Mouse (Mus musculus): ENCODE measurements around the gene Prkaca. TPM values are rescaled to one million over a fixed set of nuclear protein-coding genes. Genes with fewer than 3 reads are reported as not detected.
"Not testable (repeated sequence)": the region's sequence is repeated elsewhere in the genome, so short reads cannot be mapped to it uniquely, and the experiment has no call there.

Prkaca gene
- polyA plus RNA-seq, 1 experiment, result 2.3 TPM

- Histone ChIP-seq H3K9me3 (ENCODE audit: control insufficient read depth, low read length) (no peaks in the 10 kb centered on the region), H3K4me1 (ENCODE audit: control insufficient read depth) (peaks cover 16% of the 10 kb centered on the region), H3K36me3 (ENCODE audit: control insufficient read depth) (peaks cover 70% of the 10 kb centered on the region), H3K27me3 (ENCODE audit: control insufficient read depth) (no peaks in the 10 kb centered on the region), H3K4me3 (replicated peaks) (no peak overlapping the region)
- TF ChIP-seq GATA1 (IDR thresholded peaks at IDR 0.05; ENCODE audit: low read length) (no peak), TAL1 (IDR thresholded peaks at IDR 0.05; ENCODE audit: low read length) (no peak)
These were observed 8.7 kb downstream of the Prkaca start for GRCm38 (mm10) chr8:83981533-83981932.

- no peak for TF ChIP-seq GATA1 (IDR thresholded peaks at IDR 0.05; ENCODE audit: low read length)
- no peaks in the 10 kb centered on the region for H3K27me3 ChIP-seq (ENCODE audit: control insufficient read depth)
- H3K9me3 ChIP-seq (ENCODE audit: control insufficient read depth, low read length), result no peaks in the 10 kb centered on the region
- H3K36me3 ChIP-seq (ENCODE audit: control insufficient read depth), result peaks cover 78% of the 10 kb centered on the region
- no peak overlapping the region for H3K4me3 ChIP-seq (replicated peaks)
- peaks cover 8% of the 10 kb centered on the region for H3K4me1 ChIP-seq (ENCODE audit: control insufficient read depth)
These were observed 9.7 kb downstream of the Prkaca start for GRCm38 (mm10) chr8:83982449-83982848.

GRCm38 (mm10) chr8:83983222-83983621, 10.4 kb downstream of the Prkaca start:
- H3K4me3 ChIP-seq (replicated peaks); H3K27me3 ChIP-seq (ENCODE audit: control insufficient read depth); H3K9me3 ChIP-seq (ENCODE audit: control insufficient read depth, low read length); H3K4me1 ChIP-seq (ENCODE audit: control insufficient read depth): not testable (repeated sequence)
- peaks cover 79% of the 10 kb centered on the region for H3K36me3 ChIP-seq (ENCODE audit: control insufficient read depth)

GRCm38 (mm10) chr8:83989243-83989642, 16.4 kb downstream of the Prkaca start:
- Histone ChIP-seq H3K36me3 (ENCODE audit: control insufficient read depth) (peaks cover 78% of the 10 kb centered on the region), H3K27me3 (ENCODE audit: control insufficient read depth) (no peaks in the 10 kb centered on the region), H3K4me1 (ENCODE audit: control insufficient read depth) (peaks cover 42% of the 10 kb centered on the region), H3K4me3 (replicated peaks) (no peak overlapping the region), H3K9me3 (ENCODE audit: control insufficient read depth, low read length) (no peaks in the 10 kb centered on the region)
- no peak for TF ChIP-seq GATA1 (IDR thresholded peaks at IDR 0.05; ENCODE audit: low read length)
- TF ChIP-seq TAL1 (IDR thresholded peaks at IDR 0.05; ENCODE audit: low read length), result no peak

GRCm38 (mm10) chr8:83990170-83990569, 17.4 kb downstream of the Prkaca start:
- peaks cover 80% of the 10 kb centered on the region for H3K36me3 ChIP-seq (ENCODE audit: control insufficient read depth)
- no peak overlapping the region for H3K4me3 ChIP-seq (replicated peaks)
- no peaks in the 10 kb centered on the region for H3K27me3 ChIP-seq (ENCODE audit: control insufficient read depth)
- no peaks in the 10 kb centered on the region for H3K9me3 ChIP-seq (ENCODE audit: control insufficient read depth, low read length)
- peaks cover 48% of the 10 kb centered on the region for H3K4me1 ChIP-seq (ENCODE audit: control insufficient read depth)
- no peak for TF ChIP-seq GATA1 (IDR thresholded peaks at IDR 0.05; ENCODE audit: low read length)
- TF ChIP-seq TAL1 (IDR thresholded peaks at IDR 0.05; ENCODE audit: low read length), result no peak

GRCm38 (mm10) chr8:83992488-83992887, 19.7 kb downstream of the Prkaca start:
- TF ChIP-seq TAL1 (IDR thresholded peaks at IDR 0.05; ENCODE audit: low read length), result peak; percentile 12; the same call in 1 of the 3 replicates
- peak; percentile 25; the same call in 1 of the 2 replicates for TF ChIP-seq GATA1 (IDR thresholded peaks at IDR 0.05; ENCODE audit: low read length)
- Histone ChIP-seq H3K4me3 (replicated peaks) (peak overlapping the region; percentile 22), H3K4me1 (ENCODE audit: control insufficient read depth) (peaks cover 61% of the 10 kb centered on the region), H3K9me3 (ENCODE audit: control insufficient read depth, low read length) (no peaks in the 10 kb centered on the region), H3K27me3 (ENCODE audit: control insufficient read depth) (no peaks in the 10 kb centered on the region), H3K36me3 (ENCODE audit: control insufficient read depth) (peaks cover 66% of the 10 kb centered on the region)

GRCm38 (mm10) chr8:83994030-83994429, 21.2 kb downstream of the Prkaca start:
- Histone ChIP-seq H3K4me1 (ENCODE audit: control insufficient read depth) (peaks cover 69% of the 10 kb centered on the region), H3K36me3 (ENCODE audit: control insufficient read depth) (peaks cover 57% of the 10 kb centered on the region)

GRCm38 (mm10) chr8:83995973-83996372, 23.2 kb downstream of the Prkaca start:
- TF ChIP-seq GATA1 (IDR thresholded peaks at IDR 0.05; ENCODE audit: low read length), result no peak
- no peak for TF ChIP-seq TAL1 (IDR thresholded peaks at IDR 0.05; ENCODE audit: low read length)
- Histone ChIP-seq H3K9me3 (ENCODE audit: control insufficient read depth, low read length) (no peaks in the 10 kb centered on the region), H3K4me1 (ENCODE audit: control insufficient read depth) (peaks cover 71% of the 10 kb centered on the region), H3K36me3 (ENCODE audit: control insufficient read depth) (peaks cover 60% of the 10 kb centered on the region), H3K4me3 (replicated peaks) (peak overlapping the region; percentile 91), H3K27me3 (ENCODE audit: control insufficient read depth) (no peaks in the 10 kb centered on the region)

More at GRCm38 (mm10) chr8:83994030-83994429, 21.2 kb downstream of the Prkaca start:
- Histone ChIP-seq H3K27me3 (ENCODE audit: control insufficient read depth) (no peaks in the 10 kb centered on the region), H3K4me3 (replicated peaks) (no peak overlapping the region), H3K9me3 (ENCODE audit: control insufficient read depth, low read length) (no peaks in the 10 kb centered on the region)
- TF ChIP-seq TAL1 (IDR thresholded peaks at IDR 0.05; ENCODE audit: low read length), result no peak
- no peak for TF ChIP-seq GATA1 (IDR thresholded peaks at IDR 0.05; ENCODE audit: low read length)

DNA sequence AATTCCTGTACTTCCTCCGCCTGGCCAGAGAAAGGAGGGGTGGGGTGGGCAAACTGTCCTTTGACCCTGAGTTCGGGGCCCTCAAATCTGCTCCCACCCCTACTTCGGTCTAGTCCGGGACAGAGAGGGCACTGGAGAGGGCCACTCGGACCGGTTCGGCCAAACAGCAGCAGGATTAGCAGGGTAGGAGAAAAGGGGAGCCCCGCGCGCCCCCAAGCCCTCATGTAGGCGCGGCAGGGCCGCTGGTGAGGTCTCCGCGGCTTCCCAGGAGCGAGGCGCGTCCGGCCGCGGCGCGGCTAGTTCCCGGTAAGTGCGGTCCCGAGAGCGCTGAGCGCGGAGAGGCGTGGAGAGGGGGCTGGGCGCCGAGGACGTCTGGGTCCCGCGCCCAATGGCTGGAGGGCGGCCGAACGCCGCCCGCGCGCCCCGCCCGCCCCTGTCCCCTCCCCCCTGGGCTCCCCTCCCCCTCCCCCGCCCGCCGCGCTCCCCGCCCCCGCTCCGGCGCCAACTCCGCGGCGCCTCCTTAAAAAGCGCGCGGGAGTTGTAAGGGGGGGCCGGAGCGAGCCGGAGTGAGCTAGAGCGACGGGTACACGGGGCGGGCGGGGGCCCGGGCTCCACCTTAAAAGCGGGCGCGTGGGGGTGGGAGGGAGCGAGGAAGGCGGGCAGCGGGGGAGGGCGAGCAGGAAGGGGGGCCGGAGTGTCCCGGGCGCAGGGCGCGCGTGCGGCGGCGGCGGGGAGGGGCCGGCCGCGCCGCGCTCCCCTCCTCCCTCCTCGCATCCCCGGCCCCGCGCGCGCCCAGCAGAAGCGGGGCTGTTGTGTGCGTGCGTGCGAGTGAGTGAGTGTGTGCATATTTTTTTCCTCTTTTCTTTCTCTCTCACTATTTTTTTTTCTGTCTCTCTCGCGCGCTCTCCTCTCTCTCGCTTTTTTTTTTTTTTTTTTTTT, 24.0 kb downstream of the Prkaca start:
- TF ChIP-seq GATA1 (IDR thresholded peaks at IDR 0.05; ENCODE audit: low read length) (no peak), TAL1 (IDR thresholded peaks at IDR 0.05; ENCODE audit: low read length) (no peak)
- no peaks in the 10 kb centered on the region for H3K27me3 ChIP-seq (ENCODE audit: control insufficient read depth)
- H3K9me3 ChIP-seq (ENCODE audit: control insufficient read depth, low read length), result peaks cover 4% of the 10 kb centered on the region; the same call in 1 of the 2 replicates
- peaks cover 60% of the 10 kb centered on the region for H3K36me3 ChIP-seq (ENCODE audit: control insufficient read depth)
- H3K4me3 ChIP-seq (replicated peaks), result peak overlapping the region; percentile 91
- H3K4me1 ChIP-seq (ENCODE audit: control insufficient read depth), result peaks cover 71% of the 10 kb centered on the region

Measured in erythroblast, embryonic 14.5 days (primary cell).